Mouse (Mus musculus): ENCODE data around the gene Nrp1.
A peak's percentile ranks its signal among the peaks of the same experiment; 100 is the strongest.

Nrp1 gene

GRCm38 (mm10) chr8:128498836-128499235, 140.4 kb downstream of the Nrp1 start:
- no peak for DNase-seq (ENCODE audit: low spot score in 2 of 2)

- no peak for DNase-seq (ENCODE audit: low spot score in 2 of 2)
These were observed 145.9 kb downstream of the Nrp1 start for GRCm38 (mm10) chr8:128504136-128504829.

DNA sequence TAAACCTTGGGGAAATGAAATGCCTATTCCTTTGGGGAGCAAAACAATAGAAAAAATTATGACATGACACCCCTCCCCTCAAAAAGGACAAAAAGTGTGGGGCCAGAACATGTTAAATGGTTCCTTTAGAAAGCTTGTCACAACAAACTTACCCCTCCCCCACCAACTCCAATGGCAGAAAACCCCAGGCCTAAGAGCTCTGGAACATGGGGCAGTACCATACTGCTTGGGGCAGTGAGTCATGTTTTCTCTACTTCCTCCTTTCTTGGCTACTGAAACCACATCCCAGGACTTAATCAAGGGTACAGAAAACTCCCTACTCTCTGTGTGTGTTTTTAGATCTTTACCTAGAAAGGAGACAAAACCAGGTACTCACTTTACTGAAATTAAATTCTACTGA, 147.5 kb downstream of the Nrp1 start:
- no peak for DNase-seq (ENCODE audit: low spot score in 2 of 2)

DNA sequence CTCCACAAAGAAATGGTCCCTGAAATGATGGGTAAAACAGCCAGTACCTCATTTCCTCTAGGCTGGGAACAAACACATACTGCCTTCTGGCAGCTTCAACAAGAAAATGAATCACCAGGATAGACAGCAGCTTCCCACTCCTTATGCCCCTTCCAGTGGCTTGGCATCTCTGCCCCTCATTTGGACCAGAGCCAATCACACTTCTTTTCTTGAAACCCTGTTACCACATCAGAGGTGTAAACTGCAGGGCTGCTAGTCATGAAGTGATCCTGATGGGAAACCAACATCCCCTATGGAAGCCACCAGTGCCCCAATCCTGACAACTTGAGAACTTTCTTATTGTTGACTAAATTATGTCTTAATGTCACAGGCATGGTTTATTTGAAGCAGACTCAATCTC, 150.3 kb downstream of the Nrp1 start:
- DNase-seq (ENCODE audit: low spot score in 2 of 2), result no peak

DNA sequence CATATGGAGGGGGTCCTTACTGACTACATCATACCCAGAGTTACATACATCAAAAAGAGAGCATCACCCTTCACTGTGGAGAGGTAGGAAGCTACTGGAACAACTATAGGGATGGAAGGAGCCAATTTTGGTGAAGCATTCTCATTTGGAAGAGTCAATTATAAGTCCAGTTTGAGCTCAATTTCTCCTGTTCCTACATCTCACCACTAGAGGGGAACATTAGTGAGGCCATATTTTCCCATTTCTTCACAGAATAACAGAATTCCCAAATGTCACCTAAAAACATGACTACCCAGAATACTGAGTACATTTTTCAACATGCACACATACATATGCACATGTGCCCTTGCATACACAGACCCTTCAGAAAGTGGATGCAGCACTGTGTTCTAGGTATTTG, 152.6 kb downstream of the Nrp1 start:
- no peak for DNase-seq (ENCODE audit: low spot score in 2 of 2)

DNA sequence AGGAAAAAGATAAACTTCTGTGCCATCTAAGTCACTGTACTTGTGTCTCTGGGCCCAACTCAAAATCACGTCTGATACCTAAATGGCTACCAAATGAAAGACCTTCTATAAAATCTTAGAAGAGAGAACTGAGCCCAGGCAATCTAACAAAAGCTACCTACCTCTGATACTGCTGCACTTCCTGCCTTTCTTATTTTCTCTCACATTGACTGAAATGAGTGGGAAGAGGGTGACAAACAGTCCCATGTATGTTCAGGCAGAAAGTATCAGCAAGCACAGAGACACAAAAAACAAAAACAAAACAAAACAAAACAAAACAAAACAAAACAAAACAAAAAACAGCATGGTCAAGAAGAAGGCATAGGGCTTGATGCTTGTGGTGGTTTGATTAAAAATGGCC, 153.3 kb downstream of the Nrp1 start:
- DNase-seq (ENCODE audit: low spot score in 2 of 2), result no peak

DNA sequence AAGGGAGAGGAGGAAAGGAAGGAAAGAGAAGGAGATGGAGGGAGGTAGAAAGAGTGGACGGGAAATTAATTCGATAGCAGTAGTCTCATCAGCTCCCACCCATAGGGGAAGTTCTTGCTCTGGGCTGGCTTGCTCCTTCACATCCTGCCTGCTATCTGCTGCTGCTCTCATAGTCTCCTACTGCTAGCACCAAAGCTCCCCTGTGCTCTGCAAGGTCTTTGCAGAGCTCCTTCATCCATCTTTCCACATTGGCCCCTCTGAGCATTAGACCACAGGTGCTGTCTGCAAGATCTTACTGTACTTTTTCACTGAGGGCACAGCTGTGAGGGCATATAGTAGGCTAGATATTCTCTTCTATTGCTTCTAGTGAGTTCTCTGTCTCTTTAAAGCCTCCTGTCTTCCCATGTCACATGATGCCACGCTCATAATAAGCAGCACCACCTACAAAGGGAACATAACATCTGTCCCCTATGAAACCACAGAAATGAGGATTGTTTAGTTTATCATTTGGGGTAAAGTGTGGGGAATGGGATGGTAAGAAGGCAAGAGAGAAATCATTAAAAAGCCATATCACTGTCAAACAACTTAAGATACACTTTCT, 158.5 kb downstream of the Nrp1 start:
- no peak for DNase-seq (ENCODE audit: low spot score in 2 of 2)

- DNase-seq (ENCODE audit: low spot score in 2 of 2), result no peak
These were observed 159.2 kb downstream of the Nrp1 start for GRCm38 (mm10) chr8:128517546-128518102.

DNA sequence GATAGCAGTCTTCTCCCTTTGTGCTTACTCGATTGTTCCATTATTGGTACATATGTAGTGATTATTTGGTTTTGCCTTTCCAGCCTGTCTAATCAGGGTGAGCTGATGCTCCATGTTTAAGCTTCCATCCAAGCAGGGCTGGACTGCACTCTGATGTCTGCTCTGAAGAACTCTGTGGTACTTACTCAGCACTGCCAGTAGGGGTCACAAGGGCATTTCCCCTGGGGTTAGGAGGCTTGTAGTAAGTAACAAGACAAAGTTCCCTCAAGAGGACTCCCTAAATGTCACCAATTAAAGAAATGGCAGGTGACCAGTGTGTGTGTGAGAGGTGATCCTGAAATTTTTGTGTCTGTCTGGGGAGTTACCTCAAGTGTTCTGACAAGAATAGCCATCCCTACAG, 161.0 kb downstream of the Nrp1 start:
- DNase-seq (ENCODE audit: low spot score in 2 of 2), result peak in 1 of 2 experiments; percentile 12

DNA sequence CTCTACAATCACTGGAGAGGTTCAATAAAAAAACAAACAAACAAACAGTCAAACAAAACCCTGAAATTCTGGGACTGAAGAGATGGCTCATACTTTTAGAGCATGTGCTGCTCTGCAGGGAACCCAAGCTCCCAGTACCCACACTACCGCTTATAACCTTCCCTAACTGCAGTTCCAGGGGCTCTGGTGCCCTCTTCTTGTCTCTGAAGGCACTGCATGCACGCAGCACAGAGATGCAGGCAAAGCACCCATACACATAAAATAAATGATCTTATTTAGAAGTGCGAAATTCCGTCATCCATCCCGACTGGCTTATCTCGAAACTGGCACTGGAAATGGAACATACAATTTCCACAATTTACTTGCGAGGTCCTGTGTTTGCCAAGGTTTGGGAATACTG, 165.4 kb downstream of the Nrp1 start:
- DNase-seq (ENCODE audit: low spot score in 2 of 2), result no peak

DNA sequence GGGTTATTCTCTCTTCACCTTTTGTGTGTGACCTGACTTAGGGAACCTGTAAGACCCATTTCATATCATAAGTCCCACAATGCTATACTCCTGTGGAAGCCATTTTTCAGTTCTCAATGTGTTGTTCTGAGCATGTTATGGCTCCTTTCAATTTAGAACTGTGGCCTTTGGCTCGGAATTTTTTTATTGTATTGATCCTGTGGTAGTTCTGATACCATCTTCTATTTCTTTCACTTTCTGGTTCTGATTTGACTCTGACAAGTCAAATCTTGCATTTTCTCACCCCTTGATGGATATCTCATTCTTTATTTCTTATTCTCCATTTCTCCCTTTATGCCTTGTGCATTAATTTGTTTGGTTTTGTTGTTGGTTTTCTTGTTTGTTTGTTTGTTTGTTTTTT, 167.5 kb downstream of the Nrp1 start:
- no peak for DNase-seq (ENCODE audit: low spot score in 2 of 2)

DNA sequence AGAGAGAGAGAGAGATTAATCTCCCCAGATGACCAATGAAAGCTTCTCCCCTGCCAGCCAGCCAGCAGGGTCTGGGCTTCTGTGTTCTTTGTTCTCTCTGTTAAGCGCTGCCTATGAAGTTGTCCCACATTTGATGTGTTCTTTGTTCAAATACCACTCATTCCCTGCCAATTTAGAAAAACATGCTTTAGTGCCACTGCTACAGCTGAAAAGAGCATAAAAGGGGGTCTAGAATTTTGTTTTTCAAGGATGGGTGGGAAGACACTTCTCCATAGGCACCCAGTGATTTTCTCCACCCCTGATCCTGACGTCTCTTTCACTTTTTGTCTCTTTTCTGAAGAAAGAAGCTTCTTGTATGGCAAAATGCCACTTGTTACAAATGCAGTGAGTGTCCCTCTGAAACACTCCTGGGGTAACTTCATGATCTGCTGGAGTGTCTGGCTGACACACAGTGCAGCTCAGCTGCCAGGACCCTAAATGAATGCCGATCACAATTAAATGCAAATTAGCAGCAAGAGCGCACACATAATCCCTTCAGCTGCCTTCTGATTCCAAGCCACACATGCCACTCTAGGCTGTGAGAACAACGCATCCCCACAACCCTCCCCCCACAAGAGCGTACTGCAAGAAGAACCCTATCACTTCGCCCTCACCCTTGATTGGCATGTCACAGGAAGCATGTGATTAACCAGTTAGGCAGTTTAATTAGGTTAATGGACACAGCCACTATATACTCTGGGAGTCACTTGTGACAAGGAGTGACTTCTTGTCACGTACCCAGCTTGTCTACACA, 170.4 kb downstream of the Nrp1 start:
- no peak for DNase-seq (ENCODE audit: low spot score in 2 of 2)

DNA sequence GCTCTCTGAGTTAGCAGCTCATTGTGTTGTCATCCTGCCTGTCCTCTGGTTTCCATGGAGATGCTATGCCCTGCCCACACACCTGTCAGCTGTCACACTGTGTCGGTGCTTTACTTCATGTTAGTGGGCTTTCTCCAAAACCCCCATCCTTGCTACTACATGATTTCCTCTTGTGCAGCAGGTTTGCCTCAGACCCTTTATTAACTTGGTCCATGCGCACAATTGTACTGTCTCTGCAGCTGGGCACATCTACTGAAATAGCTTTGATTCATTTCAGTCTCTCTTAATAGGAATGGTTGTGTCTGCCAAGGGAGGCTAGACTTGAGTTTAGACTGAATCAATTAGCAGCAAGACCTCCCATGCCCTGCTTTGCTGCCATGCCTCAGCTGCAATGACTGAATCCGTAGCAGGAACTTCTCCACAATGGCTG, 176.1 kb downstream of the Nrp1 start:
- no peak for DNase-seq (ENCODE audit: low spot score in 2 of 2)

GRCm38 (mm10) chr8:128535685-128536084, 177.3 kb downstream of the Nrp1 start:
- no peak for DNase-seq (ENCODE audit: low spot score in 2 of 2)

DNA sequence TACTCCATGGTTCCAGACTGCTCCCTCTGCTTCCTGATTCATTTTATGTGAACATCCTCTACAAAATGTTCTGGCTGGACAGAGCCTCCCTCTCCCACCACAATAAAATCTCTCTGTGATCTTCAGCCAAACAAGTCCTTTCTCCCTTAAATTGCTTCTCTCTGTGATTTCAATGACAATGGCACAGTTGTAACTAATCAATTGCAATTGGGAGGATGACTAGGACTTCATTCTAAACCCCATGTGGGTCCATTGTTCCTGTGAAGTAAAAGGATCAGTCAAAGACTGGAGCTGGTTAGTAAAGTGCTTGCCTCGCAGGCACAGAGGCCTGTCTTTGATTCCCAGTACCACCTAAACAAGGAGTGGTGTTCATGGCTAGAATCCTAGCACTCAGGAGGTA, 180.0 kb downstream of the Nrp1 start:
- no peak for DNase-seq (ENCODE audit: low spot score in 2 of 2)

DNA sequence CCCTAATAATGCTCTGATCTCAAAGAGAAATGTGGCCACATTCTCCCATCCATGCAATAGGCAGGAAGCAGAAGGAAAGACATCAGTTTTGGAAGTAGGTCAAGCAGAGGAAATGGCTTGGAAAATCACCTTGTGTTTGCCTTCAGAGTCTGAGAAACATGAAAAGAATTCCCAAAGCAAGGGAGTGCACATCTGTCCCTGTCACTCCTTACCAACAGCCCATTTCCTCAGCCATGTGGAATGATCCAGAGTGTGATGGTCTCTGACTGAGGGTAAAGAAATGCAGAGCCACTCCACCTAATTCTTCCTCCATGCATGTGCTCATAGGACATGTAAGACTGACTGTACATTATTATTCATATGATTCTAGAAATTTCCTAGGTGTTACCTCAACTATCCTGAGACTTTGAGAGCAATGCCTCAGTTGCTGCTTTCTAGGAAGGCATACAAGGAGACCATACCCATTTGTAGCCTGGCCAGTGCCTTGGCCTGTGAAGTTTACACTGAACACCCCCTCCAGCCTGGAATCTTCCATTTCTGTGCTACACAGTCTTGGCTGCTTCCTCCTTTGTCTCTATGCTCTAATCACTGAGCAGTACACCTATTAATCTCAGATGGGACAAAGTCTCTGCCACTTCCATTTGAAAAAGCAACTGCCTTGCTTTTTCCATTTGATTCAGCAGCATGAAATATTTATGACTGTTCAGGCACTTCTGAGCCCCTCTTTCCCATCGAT, 183.1 kb downstream of the Nrp1 start:
- DNase-seq (ENCODE audit: low spot score in 2 of 2), result no peak

DNA sequence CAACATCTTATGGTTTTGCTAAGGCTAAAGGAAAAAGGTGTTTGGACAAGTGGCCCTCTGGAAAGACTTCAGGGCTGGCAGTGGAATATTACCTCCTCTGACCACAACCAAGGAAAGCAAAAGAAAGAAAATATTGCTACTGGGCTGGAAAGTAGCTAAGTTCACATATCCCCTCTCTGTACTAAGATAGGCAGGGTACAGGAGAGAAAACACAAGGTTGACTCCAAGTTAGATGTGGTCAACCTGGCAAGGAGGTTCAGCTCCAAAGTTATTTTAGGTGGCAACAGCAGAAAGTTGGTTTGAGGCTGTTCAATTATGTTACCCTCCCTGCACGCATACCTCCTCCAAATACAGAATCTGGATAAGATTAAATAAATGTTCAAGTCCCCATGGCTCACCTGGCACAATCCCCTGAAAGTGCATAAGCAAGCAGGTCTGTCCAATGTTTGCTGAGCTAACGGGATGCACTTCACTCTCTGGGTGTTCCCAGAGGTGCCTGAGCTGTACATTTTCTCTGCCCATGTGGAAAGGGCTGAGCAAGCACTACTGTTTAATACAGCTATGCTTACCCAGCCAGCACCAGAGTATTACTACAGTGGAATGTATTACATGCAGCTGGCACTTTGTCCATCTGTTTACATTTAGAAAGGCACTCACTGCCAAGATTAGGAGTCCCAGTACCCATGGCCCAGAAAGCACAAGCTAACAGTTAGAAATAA, 185.9 kb downstream of the Nrp1 start:
- DNase-seq (ENCODE audit: low spot score in 2 of 2), result no peak

DNA sequence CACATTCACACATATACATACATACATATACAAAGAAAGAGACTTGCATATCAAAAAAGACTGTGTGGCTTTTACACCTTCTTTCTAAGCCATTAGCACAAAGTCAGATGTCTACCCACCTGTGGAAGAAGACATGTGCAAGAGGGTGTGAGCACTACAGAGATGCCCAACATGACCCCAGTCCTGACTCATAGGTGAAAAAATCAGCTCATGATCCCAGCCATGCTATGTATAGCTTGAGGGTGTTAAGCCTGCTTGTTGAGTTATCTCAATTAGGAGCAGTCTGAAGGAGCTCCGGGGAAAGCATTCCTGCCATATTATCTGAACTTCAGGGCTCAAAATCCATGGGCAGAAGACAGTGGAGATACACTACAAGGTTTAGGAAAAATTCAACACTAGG, 187.9 kb downstream of the Nrp1 start:
- no peak for DNase-seq (ENCODE audit: low spot score in 2 of 2)

- no peak for DNase-seq (ENCODE audit: low spot score in 2 of 2)
These were observed 189.0 kb downstream of the Nrp1 start for GRCm38 (mm10) chr8:128547361-128547760.

GRCm38 (mm10) chr8:128549738-128550137, 191.3 kb downstream of the Nrp1 start:
- DNase-seq (ENCODE audit: low spot score in 2 of 2), result no peak

GRCm38 (mm10) chr8:128551421-128552139, 193.2 kb downstream of the Nrp1 start:
- DNase-seq (ENCODE audit: low spot score in 2 of 2), result peak; percentile 32 to 66
